Mouse (Mus musculus) adrenal gland, adult 18-20 months (tissue): ENCODE results near the gene Tex38. TPM values are rescaled to one million over a fixed set of nuclear protein-coding genes. Genes with fewer than 3 reads are reported as not detected.

Experiments
- DNase-seq, 2 experiments: peaks; one replicate each; pipeline ENCODE4 v3.0.0; 2021 to 2022; ENCODE audit warnings: low spot score in 2 of 2
- total RNA-seq, 2 experiments: library from RNA; stranded (reverse); gene quantifications; 1 replicate in 1 of 2; 2 replicates in 1 of 2; pipeline ENCODE4 v1.2.3; 2021

Gene Tex38
- total RNA-seq, 2 experiments from 2014 or later = 2.0 to 2.3 TPM

- DNase-seq = no peak
Observed at GRCm38 (mm10) chr4:115777627-115778026, 3.2 kb downstream of the Tex38 start.

GRCm38 (mm10) chr4:115775056-115775455 lies 5.8 kb downstream of the Tex38 start:
- no peak for DNase-seq

GRCm38 (mm10) chr4:115767647-115768467 lies 13.0 kb downstream of the Tex38 start:
- DNase-seq = no peak

GRCm38 (mm10) chr4:115764581-115764980 lies 16.2 kb downstream of the Tex38 start:
- DNase-seq = no peak

GRCm38 (mm10) chr4:115761206-115761605 lies 19.6 kb downstream of the Tex38 start:
- DNase-seq = peak in 1 of 2 experiments; percentile 46

- no peak for DNase-seq
Observed at GRCm38 (mm10) chr4:115754851-115755250, 26.0 kb downstream of the Tex38 start.

GRCm38 (mm10) chr4:115754101-115754500 lies 26.7 kb downstream of the Tex38 start:
- no peak for DNase-seq

GRCm38 (mm10) chr4:115749336-115749735 lies 31.5 kb downstream of the Tex38 start:
- no peak for DNase-seq

- no peak for DNase-seq
Observed at GRCm38 (mm10) chr4:115748181-115748580, 32.6 kb downstream of the Tex38 start.

- DNase-seq = no peak
Observed at GRCm38 (mm10) chr4:115743096-115743495, 37.7 kb downstream of the Tex38 start.

- DNase-seq = no peak
Observed at GRCm38 (mm10) chr4:115742658-115743057, 38.2 kb downstream of the Tex38 start.

- DNase-seq = peak; percentile 30 to 33
Observed at GRCm38 (mm10) chr4:115738481-115738985, 42.3 kb downstream of the Tex38 start.

- peak; percentile 97 to 98 for DNase-seq
Observed at GRCm38 (mm10) chr4:115737551-115738041, 43.2 kb downstream of the Tex38 start, which contains the start of gene Efcab14. Gene Efcab14, plus strand, starts transcription at chr4:115737744.

GRCm38 (mm10) chr4:115734867-115735266 lies 46.0 kb downstream of the Tex38 start:
- DNase-seq = no peak

- no peak for DNase-seq
Observed at GRCm38 (mm10) chr4:115733746-115734145, 47.1 kb downstream of the Tex38 start.

- no peak for DNase-seq
Observed at GRCm38 (mm10) chr4:115732223-115732818, 48.5 kb downstream of the Tex38 start.

GRCm38 (mm10) chr4:115731588-115732222 lies 49.1 kb downstream of the Tex38 start:
- DNase-seq = peak; percentile 72 to 77
